Mouse (Mus musculus) lung, postnatal 36 days (tissue): ENCODE measurements around the gene Cacna1h.

Experiments
- DNase-seq: peaks from one replicate; pipeline ENCODE4 v3.0.0; 2022; ENCODE audit warnings: mixed read lengths

The Cacna1h gene

DNA sequence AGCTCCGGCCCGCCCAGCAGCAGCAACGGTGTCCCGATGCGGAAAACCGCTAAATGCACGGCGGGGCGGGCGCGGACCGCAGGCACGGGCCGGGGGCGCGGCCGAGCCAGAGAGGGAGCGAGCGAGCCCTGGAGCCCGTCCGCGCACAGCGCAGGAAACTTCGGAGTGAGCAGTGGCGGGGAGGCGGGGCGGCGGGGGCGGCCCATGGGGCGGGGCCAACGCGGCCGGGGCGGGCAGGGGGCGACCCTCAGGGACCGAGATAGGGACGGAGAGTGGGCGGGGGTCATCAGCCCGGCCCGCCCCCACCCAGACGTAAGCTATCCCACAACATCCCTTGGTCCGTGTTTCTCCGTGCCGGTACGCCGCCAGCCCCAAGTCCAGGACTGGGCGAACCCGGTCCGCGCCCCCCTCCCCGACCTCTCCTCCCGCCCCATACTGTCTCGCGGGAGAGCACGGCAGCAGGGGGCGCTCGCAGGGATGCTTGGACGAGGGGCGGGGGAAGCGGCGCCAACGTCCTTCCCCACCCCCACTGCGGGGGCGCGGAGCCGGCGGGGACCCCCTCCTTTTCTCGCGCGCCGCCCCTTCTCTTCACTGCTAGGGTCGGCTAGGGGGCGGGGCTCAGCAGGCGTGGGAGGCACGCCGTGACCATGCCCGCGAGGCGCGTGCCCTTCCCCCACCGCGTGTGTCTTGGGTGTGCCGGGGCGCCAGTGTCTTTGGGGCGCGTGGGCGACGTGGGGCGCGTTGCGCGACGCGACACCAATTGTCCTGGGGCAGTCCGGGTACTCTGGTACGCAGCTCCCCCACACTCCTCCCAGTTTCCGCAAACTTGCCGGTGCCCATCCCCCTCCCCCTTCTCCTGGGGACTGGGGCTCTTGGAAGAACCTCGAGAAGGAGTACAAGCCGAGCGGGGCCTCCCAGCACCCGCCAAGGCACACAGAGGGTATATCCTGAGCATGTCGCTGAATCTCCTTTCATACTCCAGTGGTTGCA is at the start of gene Cacna1h:
Gene Cacna1h (minus strand): TSS at position 167 of the 990 bp plus-strand sequence.
- DNase-seq, result peak; percentile 6

DNA sequence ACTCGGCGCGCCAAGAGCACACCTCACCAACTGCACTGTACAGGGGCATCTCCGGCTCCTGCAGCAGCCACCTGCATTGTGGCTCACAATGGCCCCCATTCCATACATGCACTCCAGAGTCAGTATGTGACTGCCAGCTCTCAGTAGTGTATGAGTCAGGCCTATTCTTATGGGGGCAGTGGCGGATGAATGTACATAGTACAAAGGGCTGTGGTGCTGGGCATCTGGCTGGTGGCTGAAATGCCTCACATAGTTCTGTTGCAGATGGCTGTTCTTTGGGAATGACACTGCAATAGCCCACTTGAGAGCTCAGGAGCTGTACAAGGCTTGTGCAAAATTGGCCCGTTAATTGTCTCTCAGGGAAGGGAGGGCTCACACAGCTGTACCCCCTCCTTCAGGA is 48.5 kb upstream of the Cacna1h start:
- DNase-seq, result no peak

DNA sequence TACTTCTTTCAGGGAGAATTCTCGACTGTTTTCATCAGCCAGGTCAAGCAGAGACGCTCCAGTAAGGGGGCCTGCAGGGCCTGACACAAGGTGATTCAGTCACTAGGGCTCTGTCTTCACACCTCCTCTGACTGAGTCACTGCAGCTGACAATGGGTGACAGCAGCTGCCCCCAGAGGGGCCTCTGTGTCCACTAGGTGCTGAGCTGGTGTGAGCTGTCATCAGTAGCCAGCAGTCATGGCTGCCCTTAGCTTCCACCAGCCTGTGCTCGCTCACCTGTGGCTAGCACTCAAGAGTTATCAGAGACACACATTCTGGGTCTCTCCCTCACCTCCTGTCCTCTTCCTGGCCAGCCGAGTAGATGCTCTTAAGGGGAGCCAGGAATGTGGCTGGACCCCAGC is 47.2 kb upstream of the Cacna1h start:
- DNase-seq, result no peak

DNA sequence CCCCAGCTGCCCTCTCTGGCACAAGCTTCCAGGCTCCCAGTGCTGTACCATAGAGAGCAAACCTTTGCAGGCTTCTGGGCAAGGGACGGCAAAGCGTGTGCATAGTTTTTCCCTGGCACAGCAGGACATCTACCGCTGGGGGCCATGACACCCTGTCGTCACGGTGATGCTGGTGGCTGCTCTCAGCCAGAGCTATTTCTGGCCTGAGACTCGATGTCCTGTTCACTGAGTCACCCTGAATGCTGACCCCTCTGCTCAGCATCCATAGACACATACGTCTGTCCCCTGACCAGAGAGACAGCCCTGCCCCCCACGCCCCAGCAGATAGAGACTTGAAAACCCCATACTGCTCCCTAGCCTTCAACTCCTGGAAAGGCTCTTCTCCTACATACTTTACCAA is 46.6 kb upstream of the Cacna1h start:
- DNase-seq, result no peak

DNA sequence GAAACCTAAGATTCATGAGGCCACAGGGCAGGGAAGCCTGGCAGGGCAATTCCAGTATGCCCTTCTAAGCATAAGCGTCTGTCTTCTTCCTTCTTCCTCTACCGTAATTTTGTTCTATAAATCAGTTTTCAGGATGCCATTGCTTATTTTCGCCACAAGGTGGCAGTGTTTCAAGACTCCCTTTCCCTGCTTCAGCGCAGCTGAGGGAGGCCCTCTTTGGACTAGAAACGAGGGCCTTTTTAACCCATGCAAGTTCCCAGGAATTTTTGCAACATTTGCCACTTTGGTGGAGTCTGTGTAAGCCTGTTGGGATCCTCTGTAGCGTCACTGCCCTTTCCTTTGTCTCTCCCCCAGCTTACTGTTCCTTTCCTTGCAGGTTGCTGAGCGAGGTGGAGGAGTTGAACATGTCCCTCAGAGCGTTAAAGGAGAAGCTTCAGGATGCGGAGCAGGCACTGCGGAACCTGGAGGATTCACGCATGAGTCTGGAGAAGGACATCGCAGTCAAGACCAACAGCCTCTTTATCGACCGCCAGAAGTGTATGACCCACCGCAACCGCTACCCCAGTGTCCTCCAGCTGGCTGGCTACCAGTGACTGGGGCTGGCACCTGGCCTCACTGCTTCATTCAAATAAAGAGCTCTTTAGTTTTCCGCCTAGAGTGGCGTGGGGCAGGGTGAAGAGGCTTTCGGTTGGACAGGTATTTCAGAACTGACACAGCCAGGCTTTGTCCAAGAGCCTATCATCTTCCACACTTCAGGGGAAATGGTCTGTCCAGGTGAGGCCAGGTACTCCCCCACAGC is 42.6 kb upstream of the Cacna1h start:
- DNase-seq, result peak; percentile 67

DNA sequence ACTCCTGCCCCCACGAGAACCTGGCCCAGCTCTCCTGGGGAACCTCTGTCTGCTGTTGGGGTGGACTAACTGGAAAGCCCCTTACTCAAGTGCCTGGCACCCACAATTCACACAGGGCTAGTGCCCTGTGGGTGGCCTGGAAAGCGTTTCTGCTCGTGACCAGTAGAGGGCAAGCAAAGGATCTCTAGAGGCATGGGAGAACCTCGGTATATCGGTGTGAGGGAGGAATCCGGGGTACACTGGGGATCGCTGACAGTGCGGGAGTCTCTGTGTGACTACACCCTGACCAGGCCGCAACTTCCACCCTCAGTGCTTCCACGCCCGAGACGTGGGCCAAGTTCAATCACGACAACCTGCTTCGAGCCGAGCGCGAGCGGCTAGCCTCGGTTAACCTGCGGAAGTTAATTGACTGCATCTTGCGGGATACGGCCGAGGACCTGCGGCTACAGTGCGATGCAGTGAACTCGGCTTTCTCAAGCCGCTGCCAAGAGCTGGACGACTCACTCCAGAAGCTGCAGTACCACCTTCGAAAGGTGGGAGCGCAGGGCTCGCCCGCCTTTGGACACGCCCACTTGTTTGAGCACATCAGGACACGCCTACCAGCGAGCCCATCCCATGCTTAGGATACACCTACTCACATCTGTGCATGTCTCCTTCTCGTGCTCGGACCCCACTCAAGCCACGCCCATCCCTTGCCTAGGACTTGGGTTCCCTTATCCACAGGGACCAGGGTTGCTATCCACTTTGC is 40.9 kb upstream of the Cacna1h start:
- DNase-seq, result peak; percentile 84

DNA sequence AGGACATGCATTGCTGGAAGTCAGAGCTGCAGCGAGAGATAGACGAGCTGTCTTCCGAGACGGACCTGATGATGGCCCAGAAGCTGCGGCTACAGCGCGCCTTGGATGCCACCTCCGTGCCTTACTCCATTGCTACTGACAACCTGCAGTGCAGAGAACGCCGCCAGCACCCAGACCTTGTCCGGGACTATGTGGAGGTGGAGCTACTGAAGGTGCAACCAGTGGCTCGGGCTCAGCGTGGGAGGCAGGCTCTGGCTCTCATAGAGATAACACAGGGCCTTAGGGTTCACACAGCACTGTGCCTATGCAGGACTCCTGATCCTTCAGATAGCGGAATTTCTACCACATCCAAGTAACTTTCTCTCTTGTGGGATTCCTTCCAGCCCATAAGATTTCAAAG is 38.5 kb upstream of the Cacna1h start:
- peak; percentile 12 for DNase-seq

DNA sequence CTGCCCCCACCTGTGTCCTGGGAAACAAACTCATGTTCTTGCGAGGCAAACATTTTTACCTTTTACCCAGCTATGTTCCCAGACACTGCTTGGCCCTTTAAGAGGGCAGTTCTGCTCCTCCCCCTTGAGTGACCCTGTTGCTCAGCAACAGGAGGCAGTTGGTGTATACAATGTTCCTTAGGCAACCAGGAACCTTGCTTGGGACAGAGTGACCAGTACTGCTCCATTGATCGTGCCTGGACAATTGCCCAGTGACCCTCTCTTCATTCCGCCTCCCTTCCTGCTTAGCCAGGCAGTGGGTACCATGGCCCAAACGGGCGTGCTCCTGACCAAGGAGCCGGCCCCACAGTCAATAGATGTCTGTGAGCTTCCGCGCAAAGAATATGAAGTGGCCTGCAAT is 37.8 kb upstream of the Cacna1h start:
- DNase-seq, result peak; percentile 72

DNA sequence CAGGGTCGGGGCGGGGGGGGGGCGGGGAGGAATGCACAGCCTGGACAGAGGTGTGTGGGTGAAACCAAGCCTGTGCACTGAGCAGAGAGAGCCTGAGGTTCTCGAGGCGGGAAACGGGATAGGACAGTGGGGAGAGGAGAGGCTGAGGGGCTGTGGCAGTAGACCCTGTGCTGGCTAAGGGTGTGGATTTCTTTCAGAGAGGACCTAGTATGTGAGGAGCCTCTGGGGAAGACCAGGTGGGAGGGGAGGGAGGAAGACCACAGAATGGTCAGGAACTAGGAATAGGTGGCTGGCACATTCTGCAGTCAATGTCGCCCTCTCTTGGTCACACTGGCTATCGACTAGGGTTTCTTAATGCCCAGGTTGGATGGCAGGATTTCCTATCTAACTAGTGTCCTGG is 36.2 kb upstream of the Cacna1h start:
- peak; percentile 77 for DNase-seq

DNA sequence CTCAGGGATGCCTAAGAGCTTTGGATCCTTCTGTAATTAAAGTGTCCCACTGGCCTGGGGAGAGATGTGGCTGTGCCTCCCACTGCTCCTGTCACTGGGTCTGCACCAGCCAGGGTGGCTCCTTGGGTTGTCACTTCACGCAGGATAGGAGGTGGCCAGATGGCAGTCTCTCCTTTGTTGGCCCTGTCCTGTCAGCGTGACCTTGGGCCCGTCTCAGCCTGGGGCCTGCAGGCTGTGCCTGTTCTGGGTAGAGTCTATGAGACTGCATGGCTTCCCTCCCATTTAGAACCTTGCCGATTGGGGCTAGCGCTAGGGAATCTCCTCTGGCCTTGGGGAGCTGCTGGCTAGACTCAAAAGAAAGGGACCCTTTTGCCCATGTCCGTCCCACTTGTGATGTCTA is 34.7 kb upstream of the Cacna1h start:
- no peak for DNase-seq

DNA sequence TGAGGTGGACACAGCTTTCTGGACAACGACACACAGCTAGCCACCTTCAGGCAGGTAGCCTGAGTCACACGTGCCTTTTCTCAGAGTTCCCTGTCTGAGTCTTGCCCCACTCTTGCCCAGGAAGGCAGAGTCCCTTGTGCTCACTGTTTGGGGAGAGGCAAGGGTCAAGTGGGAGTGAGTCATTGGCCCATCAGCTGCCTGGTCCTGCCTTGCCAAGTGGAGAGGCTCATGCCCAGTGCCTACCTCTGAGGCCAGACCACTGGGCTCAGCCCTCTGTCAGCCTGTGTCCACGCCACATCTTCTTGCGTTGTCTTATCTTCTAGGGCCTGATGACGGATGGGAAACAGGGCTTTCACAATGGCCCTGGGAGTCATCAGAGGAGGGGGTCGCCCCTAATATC is 34.2 kb upstream of the Cacna1h start:
- peak; percentile 34 for DNase-seq

DNA sequence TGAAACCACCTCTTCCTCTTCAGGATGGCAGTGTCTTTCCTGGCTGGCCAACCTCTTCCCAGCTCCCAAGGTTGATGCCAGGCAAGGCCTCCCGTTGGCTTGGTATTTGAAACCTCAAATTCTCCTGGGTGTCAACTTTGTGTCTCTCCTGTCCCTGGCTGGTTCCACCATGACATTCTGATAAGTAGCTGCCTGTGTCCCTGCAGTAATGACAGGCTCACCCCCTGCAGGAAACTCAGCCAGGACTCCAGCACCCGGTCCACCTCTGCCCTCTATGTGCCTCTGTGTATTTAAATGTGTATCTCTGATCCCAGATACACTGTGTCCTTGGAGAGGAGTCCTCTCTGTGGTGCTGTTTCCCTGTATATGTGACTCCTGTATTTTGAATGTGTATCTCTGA is 32.7 kb upstream of the Cacna1h start:
- DNase-seq, result no peak

DNA sequence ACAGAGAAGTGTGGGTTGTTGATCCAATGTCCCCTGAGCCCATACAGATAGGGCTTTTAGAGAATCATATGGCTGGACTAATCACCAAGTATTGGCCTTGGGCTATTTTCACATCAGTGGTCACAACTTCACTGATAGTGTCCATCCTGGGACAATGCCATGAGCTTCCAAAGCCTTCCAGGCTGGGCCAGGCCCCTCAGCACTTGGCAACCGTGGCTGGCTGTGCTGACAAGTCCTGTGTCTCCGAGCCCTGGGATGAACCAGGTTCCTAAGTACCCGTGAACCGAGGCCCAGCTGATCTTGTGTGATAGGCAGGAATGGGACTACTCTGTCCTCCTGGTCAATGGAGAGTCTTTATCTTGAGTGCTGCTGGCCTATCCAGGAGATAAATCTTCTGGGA is 30.5 kb upstream of the Cacna1h start:
- no peak for DNase-seq

DNA sequence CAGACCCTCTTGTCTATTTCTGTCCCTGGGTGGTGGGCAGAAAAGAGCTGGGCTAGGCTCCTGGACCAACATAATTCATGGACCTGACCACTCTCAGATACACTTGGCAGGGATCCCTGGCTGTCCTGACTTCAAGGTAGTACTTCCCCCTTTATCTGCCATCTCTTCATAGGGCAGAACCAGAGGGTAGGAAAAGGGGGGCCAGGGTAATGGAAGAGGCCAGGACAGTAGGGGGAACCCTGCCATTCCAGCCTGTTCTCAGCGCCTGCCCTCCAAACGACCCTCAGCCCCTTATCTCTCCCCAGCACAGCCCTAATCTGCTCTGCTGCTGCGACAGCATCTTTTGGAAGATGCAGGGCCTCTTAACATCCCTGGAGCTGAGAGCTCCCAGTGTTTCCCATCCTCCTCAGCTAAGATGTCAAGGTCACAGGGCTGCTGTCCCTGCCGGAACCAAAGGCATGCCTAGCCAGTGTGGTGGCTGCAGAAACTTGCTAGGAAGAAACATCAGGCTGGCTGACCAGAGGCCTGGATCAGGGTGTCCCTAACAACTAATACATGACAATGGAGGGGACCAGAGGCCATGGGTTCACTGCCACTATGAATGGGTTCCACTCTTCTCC is 29.9 kb upstream of the Cacna1h start:
- no peak for DNase-seq

DNA sequence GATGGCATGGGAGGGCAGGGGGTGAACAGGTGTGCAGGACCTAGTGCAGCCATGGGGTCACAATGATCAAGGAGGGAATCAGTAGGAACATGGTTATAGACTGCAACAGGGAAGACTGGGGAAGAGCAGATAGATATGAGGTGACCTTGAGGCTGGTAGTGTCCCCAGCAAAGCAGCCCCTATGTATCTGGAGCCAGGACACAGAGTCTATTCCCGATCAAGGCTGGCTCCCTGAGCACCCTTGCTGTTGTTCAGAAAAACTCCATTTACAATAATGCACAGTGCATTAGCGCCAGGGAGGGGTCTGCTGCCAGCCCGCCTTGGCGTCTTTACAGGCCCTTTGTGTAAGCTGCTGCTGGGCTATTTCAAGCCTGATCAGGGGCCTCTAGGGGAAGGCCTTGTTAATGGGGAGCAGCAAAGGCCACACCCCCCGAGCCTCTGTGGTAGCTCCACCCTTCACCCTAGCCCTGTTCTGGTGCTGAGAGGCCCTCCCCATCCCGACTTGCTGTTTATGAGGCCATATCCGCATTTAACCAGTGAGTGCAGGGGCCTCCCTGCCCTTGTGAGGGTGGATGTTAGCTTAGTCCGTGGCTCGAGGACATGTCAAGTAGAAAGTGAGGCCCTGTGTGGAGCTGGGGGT is 28.8 kb upstream of the Cacna1h start:
- DNase-seq, result no peak

DNA sequence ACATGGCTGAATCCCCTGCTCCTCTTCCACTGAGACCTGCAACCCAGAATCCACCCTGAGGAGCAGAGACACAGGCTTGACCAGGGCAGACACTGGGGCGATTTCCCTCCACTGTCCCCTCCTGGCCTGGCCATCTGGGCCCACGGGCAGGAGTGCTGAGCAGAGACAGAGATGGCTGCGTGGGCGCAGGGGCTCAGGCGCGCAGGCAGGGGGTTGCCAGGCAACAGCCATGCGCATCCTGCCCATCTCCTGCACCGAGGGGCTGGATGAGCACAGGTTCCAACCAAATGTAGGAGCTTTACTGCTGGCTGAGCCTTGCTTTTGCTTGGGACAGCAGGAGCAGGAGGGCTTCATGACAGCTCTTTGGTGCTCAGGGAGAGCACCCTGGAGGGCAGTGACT is 23.0 kb upstream of the Cacna1h start:
- no peak for DNase-seq

DNA sequence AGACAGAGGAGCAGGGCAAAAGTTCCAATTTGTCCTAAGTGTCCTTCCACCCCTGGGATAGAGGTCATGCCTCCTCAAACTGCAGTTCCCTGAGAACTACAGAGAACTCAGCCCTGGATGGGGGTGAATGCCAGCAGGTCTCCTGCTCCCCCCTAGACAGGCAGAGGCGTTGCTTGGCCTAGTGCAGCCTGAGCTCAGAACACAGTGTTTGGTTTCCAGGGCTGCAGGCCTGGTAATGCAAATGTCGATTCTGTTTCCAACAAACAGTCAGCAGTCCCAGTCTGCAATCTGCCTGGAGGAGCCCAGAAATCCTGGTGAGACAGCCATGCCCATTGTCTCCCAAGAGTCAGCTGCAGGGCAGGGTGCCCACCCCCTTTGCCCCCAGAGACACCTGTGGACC is 20.7 kb upstream of the Cacna1h start, which contains the start of gene Tekt4:
Gene Tekt4 (plus strand): TSS at position 344 of the 400 bp plus-strand sequence.
- DNase-seq, result no peak

DNA sequence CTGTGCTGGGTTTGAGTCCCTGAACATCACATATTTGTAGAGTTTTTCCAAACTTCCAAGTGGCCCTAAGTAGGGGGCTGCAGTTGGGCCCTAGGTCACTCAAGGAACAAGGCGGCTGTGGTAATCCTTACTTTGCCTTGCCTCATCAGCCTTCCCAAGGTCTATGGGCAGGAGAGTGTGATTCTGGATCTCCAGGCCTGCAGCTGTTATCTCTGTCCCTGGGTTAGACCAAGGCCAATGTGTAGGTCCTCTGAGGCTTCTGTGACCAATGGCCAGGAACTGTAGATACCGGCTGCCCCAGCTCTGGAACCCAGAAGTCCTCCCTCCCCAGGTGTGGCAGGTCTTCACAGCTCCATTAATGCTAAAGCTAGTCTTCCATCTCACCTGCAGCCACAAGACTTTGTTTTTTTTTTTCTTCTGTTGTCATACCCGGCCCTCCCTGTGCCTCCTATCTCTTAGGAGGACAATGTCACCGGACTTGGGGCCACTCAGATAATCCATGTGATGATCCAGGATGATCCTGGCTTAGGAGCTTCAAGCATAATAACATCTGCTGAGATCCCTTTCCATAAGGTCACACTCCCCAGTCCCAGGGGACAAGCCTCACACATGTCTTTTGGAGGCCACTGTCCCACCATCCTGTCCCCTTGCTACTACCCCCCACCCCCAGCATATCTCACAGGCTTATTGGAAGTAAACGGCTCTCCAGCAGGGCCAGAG is 18.8 kb upstream of the Cacna1h start:
- no peak for DNase-seq

DNA sequence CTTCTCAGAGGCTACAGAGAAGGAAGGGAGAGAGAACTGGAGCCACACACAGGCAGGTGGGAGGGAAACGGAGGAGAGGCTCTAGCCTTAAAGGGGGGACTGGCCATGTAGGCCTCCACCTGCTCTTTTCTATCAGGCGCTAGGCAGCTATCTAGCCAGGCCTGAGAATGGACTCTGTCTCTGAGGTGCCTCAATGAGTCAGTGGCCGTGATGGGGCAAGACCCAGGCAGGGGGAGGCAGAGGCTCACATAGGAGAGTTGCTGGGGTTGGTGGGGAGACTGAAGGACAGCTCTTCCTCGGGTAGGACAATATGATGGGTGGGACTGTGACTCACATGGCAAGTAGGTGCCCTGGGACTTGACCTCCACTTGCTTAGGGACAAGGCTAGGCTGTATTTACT is 16.7 kb upstream of the Cacna1h start:
- no peak for DNase-seq

DNA sequence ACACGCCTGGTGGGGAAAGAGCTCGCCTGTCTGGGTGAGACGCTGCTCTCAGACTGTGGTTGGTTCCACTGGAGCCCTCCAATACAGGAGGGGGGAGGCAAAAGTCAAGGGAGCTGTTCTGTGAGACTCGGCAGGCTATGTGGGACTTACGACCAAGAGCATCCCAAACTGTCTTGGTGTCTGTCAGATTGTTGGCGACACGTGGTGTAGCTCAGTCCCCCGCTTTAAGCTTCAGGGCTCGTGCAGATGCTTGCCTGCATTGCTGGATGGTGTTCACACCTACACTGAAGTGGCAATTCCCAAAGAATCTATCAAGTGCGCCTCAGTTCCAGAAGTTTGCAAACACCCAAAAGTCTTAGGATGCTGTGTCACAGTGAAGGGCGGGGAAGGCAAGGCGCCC is 14.3 kb upstream of the Cacna1h start:
- no peak for DNase-seq

DNA sequence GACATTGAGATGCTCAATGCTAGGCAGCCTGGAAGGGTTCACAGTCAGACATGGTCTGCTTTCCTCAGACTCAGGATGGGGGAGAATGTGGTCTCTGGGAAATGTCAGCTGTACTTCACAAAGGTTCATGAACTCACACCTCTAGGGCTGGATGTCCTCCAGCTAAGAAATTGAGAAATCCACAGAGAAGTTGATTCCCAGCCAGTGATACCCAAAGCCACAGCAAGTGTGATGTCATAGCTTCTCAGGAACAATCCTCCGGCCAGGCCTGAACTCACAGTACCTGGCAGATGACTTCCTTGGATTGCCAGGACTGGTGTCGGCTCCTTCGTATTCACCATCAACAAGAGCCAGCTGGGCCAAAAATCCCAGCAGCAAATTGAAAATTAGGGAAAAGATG is 12.3 kb upstream of the Cacna1h start:
- DNase-seq, result no peak
